Mouse (Mus musculus) small intestine, adult 2 months (tissue): ENCODE measurements at regions not wholly inside any gene's neighbourhood (a gene's known extent, or its start where the extent isn't known, plus 50 kb on each side); places are given as distances from the start of the nearest gene placed in this dataset.

Experiments used
- CTCF ChIP-seq: fragments of 200-500 bp; IDR thresholded peaks from 2 replicates; pipeline ENCODE4 v1.5.1; 2012; ENCODE audit warnings: low read depth, mild to moderate bottlenecking, control low read depth, inconsistent platforms, low read length, moderate library complexity, mixed read lengths; ENCODE audit not compliant: insufficient replicate concordance, insufficient read length; ENCODE audit errors: extremely low read depth
- POLR2A ChIP-seq: fragments of 200-500 bp; IDR thresholded peaks from 2 replicates; pipeline ENCODE4 v1.6.1; 2012; ENCODE audit warnings: low read depth, mild to moderate bottlenecking, control low read depth, inconsistent platforms, low read length, moderate library complexity

- TF ChIP-seq POLR2A: no peak
- TF ChIP-seq CTCF: no peak
Measured at GRCm38 (mm10) chr10:24357636-24358035, 134.3 kb downstream of the Moxd1 start.
